Mouse (Mus musculus) thymus, adult 18-20 months (tissue): ENCODE data around the gene Gm45799.

Experiments used
- DNase-seq, 2 experiments: peaks; one replicate each; pipeline ENCODE4 v3.0.0; 2022; ENCODE audit warnings: mixed read lengths in 2 of 2

Gene Gm45799

DNA sequence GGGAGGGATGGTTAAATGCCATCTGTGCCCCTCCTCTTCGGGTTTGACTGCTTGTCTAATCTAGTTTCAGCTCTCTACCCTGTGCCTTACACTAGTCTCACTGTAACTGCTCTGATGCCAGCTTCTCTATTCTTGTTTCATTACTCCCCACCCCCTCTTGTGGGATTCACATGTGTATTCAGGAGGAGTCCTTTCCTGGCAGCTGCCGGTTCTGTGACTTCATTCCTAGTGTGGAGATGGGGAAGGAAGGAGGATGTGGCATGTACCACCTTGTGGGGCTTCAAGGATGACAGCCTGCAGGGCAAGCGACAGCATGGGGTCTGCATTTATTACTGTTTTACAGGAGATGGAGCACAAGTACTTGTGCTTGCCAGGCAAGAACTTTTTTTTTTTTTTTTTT is 1.6 kb downstream of the Gm45799 start:
- no peak for DNase-seq

DNA sequence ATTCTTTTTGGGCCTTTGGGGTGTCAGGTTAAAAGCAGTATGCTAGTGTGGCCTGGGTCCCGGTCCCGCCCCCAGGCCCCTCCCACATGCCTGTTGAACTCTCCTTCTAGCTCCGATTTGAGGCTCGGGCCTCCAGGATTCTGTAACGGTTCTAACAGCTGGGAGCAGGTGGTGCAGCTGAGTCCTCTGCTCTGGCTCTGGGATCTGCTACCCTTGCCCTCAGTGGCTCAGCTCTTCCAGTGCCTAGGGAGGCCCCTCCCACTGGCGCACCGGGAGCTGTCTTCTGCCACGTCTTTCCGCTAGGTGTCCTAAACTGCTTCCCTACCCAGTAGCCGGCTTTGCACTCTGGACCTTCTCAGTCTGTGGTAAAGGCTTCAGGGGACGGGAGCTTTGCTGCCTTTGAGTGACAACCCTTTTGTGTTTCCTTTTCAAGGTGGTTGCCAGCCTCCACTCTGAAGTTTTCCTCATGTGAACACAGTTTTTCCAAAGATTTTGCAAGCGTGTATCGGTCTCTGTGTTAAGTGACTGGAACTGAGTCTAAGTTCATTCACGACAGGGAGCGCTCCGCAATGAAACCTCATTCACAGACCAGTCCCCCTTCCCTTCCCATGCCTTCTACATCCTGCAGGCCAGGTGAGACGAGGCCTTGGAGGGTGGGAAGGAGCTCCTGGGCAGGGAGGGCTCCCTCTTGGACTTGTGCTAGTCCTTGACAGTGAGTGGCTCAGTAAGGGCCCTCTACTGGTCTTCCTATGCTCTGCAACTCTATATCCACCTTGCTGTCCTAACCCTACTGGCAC is 10.5 kb downstream of the Gm45799 start, which contains the start of gene Dnhd1:
Dnhd1 (plus strand) TSS at position 189 of the 797 bp plus-strand sequence.
- DNase-seq, result peak; percentile 55 to 60

DNA sequence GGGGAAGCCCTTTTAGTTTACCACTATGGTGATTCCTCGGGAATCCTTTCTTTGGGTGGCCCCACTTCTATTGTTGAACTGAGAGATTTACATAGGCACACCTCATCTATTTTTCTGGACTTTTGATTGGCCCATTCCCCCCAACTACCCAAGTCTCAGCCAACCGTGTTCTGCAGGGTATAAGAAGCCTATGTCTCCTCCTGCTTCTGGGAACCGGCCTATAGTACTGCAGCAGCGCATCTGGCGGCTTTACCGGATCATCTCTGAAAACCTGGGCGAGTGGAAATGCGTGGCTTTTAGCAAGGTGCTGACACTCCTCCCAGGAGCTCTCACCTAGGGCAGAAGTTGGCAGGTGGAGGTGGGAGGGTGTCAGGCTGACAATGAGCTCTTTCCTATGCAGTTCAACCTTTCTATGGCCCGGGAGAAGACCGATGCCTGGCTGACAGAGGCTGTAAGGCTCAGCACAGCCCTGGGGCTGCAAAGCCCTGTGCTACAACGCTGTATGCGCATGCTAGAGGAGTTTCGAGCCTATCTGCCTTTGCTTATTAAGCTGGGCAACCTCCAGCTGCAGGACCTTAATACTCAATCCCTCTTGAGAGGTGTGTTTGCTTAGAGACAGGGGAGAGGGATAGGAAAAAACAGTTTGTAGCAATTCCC is 45.3 kb downstream of the Gm45799 start:
- no peak for DNase-seq

DNA sequence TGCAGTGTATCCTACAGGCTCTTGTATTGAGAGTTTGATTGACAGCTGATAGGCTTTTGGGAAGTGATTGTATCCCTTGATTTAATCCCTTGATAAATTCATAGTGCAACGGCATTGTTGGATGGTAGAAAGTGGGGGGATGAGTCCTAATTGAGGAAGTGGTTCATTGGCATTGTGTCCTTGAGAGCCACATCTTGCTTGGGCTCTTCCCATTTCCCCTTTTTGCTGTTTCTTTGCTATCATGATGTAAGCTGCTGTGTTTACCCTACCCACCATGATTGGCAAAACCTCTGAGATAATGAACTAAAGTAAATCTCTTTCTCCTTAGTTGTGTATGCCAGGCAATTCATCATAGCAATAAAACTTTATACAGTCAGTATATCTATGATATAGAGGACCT is 50.5 kb downstream of the Gm45799 start:
- DNase-seq, result no peak

DNA sequence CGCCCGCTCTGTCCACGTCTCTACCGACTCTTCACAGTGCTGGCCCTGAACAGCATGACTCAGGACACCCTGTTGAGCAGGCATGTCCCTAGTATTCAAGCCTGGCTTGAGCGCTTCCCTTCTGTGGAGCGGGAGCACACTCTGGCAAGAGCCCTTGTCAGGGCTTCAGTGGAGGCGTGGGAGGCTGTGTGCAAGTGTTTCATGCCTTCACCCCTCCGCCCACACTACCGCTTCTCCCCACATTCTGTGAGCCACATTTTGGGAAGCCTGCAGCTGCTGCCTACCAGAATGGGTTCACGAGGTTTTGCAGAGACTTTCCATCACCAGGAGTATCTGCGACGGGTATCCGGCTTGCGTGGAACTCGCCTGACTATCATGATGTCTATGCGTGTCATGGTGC is 62.8 kb downstream of the Gm45799 start:
- no peak for DNase-seq

DNA sequence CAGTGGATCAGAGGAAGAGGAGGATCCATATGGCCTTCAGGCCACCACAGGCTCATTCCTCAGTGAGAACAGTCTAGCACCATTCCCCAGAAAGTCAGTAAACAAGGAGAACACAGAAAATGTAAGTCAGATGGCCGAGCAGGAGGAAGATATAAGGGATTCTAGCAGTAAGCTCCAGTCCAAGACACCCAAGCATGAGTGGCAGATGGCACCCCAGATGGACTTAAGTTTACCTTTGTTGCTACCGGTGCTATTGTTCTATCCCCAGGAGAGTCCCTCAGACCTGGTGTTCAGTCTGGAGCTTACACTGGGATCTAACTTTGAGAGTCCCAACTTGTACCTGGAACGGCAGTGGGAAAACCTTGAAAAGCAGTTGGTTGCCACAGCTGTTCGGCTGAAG is 63.5 kb downstream of the Gm45799 start:
- no peak for DNase-seq

DNA sequence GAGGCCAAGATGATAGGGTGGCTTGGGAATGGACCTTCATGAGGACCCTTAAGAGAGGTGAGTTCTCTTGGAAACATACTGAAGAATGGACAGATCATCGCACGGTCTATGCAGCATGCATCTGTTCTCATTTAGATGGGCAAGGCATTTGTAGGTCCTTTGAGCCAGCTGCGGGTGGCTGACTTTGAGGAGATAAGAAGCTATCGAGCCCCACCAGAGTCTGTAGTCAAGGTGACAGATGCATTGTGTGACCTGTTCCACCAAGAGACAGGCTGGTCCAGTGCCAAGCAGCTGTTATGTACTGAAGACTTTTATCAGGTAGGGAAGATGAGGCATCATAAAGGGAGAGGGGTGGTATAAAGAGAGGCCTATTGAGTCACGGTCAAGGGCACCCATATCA is 68.4 kb downstream of the Gm45799 start:
- DNase-seq, result no peak

DNA sequence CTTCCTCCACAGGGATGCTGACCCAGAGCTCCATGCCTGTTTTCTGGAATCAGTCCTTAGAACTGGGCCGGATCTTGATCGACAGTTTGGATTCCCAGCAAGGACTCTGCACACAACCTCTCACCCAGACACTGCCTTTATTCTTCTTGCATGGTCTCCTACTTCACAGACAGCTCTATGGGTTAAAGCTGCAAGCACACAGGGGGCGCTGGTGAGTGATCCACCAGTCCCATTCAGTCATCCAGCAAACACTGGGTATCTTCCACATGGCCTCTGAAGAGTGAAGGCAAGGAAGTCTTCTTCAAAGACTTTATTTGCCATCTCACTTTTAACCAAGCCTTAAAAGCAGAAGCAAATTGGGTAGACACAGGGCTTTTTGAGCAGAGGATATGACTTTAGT is 75.0 kb downstream of the Gm45799 start:
- no peak for DNase-seq

DNA sequence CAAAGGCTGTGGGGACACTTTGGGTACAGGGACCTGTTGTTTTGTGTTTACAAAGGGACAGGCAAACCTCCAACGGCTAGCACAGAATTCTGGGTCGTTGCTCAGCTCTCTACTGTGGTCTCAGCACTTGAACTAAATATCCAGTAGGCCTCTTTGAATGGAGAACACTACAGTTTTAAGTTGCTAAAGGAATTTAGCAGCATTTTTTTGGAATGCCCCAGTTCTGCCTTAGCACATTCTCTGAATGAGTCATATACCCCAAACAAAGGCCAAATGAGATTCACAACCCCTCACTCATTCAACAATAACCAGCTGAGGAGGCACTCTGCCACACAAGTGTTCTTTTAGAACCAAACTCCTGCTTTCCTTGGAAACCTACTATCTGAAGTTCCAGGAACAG is 81.6 kb downstream of the Gm45799 start:
- no peak for DNase-seq

DNA sequence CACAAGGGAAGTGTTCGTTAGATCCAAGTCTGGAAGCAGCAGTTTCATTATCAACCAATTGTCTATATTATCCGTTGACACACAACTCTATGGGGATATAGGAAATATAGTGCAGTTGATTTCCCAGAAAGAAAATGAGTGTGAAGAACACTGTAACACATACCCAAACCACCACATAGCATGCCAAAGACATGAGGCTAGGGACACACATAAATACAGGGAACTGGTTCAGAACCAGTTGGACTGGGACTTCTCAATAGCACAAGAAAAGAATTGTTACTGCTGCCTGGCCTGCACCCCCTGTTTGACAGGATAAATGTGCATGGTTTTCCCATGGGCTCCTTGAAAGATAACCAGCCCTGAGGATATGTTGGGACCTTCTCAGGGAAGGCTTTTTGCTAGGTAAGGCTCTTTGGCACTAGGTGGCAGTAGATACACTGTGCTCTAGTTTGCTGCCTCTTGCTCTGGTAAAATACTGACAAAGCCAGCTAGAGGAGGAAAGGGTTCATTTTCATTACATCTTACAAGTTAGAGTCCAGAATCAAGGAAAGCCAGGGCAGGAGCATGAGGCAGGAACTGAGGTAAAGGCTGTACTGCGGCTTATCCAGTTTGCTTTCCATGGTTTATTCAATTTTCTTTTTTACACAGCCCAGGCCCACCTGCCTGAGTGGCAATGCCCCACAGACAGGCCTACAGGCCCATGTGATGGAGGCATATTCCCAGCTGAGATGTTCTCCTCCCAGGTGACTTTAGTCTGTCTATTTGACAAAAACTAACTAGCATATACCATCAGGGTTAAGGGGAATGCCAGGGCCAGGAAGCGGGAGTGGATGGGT is 86.0 kb downstream of the Gm45799 start:
- no peak for DNase-seq

DNA sequence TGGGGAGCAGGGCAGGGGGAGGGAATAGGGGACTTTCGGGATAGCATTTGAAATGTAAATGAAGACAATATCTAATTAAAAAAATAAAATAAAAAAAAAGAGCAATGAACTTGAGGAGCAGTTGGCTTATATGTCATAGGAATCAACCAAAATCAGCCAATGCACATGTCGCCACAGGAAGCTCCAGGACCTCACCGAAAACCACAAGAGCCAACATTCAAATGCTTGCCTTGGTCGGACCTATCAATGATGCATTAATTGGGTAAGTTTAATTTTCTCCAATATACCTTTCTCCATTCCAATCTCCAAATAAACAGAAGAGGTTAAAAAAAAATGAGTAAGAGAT is 86.6 kb downstream of the Gm45799 start:
- no peak for DNase-seq

DNA sequence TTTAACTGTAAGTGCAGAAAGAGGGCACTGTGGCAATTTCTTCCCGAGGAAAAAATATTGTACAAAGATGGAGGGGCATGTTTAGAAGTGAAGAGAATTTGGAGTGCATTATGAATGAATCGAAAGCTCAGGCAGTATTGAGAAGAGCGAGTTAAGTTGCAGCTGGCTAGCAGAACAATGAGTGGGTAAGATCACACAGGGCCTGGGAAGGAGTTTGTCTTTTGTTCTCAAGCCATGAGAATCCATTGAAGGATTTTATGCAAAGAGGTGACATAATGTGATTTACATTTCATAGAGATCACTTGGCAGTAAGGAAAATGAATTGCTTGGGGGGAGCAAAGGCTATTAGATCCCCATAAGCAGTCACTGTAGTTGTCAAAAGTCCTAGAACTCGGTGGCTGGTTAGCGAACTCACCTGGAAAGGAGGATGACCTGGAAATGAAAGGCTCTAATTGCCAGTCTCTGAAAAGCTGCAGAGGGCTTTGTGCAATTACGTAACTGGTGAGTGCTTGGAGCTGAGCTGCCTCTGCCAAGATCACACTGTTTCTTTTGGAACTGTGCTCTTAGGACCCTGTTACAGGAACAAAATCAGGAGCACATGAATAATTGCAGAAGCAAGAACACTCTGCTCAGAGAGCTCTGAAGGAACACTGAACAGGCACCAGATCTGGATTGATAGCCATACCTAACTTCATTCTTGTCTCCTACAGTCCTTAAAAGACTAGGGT is 88.5 kb downstream of the Gm45799 start:
- no peak for DNase-seq

DNA sequence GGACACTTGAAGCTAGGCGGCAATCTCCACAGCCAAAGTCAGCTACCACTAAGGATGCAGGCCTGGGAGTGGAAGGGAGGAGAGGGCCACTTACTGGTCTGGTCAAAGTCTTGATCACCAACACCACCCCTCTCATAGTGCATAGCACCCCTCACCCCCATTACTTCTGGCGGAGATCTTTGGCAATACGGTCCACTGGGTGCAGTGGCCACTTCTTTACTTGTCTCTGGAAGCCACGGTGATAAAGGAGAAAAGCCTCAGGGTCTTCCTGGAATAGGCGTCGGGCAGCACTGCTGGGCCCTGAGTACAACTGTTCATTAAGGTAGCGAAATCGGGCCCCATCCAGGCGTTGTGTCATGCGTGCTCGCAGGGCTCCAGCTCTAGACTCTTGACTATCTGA is 93.5 kb downstream of the Gm45799 start:
- no peak for DNase-seq
